Mouse (Mus musculus): ENCODE data around the gene 1700001C19Rik.

DNA sequence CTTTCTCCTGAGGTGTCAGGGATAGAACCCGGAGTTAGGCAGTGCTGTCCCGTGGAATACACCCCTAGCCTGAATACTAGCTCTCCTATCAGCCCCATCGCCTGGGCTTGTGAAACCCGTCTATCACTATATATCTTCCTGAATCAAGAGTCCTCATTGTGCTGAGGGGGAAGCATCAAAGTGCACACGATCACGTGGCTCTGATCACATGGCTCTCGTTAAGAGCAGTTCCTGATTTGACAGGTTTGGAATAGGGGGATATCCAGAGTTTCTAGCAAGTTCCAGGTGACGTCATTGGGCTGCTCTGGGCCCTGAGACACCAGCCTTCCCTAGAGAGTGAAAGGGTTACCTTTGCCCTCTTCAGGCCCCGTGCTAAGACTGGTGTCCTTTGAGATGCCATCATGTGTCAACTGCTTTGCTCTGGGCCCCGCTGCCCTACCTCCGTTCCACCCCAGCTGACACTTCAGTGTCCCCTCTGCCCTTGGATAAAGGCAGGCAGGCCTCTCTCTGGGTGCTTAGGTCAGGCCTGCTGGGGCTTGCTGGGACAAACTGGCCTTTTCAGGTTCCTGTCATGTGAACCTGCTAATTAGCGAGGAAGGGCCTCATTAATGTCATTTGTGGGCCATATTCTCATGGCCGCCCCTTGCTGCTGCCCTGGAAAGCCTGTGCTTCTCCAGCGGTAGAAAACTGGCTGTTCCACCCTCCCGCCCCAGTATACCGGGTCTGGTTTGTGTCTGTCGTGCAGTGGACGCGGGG is 4.3 kb upstream of the 1700001C19Rik start:
- no peak for TF ChIP-seq CTCF (IDR thresholded peaks at IDR 0.05; ENCODE audit: low read depth, low read length)
- TF ChIP-seq POLR2A (IDR thresholded peaks at IDR 0.05; ENCODE audit: extremely low read depth, insufficient read depth, low read length) = no peak
